Mouse (Mus musculus) heart, postnatal 10 days (tissue): ENCODE data around the gene Lbr. TPM values are rescaled to one million over a fixed set of nuclear protein-coding genes. Genes with fewer than 3 reads are reported as not detected.
"Not testable (repeated sequence)": the region's sequence is repeated elsewhere in the genome, so short reads cannot be mapped to it uniquely, and the experiment has no call there.

Experiments
- DNase-seq, 2 experiments: peaks; one replicate each; pipeline ENCODE4 v3.0.0; 2021
- intact Hi-C: fragments of 180-260 bp; cut with DNase I; formaldehyde crosslinking; loops from one replicate; pipeline ENCODE4 v1.15.1; 2025
- total RNA-seq, 2 experiments: library from RNA; stranded (reverse); gene quantifications; 2 replicates each; pipeline ENCODE4 v1.2.3; 2021

The Lbr gene
- total RNA-seq, 2 experiments from 2014 or later: 35.0 to 36.3 TPM

GRCm38 (mm10) chr1:181793541-181793940 is 49.3 kb downstream of the Lbr start:
- intact Hi-C loops: no loop called here
- peak; percentile 75 to 76 for DNase-seq

GRCm38 (mm10) chr1:181789952-181790351 is 52.9 kb downstream of the Lbr start:
- intact Hi-C loops: no loop called here
- peak in 1 of 2 experiments; percentile 6 for DNase-seq

GRCm38 (mm10) chr1:181782600-181782999 is 60.2 kb downstream of the Lbr start:
- intact Hi-C loops, DNase-seq: not testable (repeated sequence)

- intact Hi-C loops: no loop called here
- no peak for DNase-seq
Observed at GRCm38 (mm10) chr1:181776541-181776940, 66.3 kb downstream of the Lbr start.

- no peak for DNase-seq
- intact Hi-C loops: no loop called here
Observed at GRCm38 (mm10) chr1:181771871-181772270, 71.0 kb downstream of the Lbr start.

- intact Hi-C loops: no loop called here
- DNase-seq: peak in 1 of 2 experiments; percentile 10
Observed at GRCm38 (mm10) chr1:181769392-181769791, 73.5 kb downstream of the Lbr start.

Other genes with a start within 250 kb of the Lbr start
- 100 to 1,000 TPM; 140 to 156 TPM for gene Enah, start 176.9 kb upstream of the Lbr start, total RNA-seq